Mouse (Mus musculus) cerebellum, adult 11 months (tissue): ENCODE data around the gene Zbtb40.

ENCODE experiments used
- DNase-seq: peaks from one replicate; pipeline ENCODE4 v3.0.0; 2022

Zbtb40 gene

DNA sequence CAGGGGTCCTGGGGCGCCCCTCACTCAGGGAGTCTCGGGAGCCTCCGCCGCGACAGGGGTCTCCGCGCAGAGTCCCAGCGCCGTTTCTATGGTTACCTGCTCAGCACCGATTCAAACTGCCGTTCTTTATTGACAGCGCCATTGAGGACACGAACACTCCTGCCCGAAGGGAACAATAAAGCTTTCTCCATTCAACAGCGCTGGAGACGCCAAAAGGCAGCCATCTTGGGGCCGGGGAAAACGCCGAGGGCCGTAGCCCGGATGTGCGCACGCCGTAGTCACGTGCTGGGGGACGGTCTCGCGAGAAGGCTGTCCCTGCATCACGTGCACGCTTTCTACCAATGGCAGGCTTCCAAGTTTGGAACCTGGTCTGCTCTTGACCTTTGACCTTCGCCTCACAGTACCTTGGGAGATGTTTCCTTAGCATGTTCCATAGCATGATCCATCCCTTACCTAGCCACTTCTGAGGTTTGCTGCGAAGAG is at the start of gene Zbtb40:
TSS of gene Zbtb40 (minus strand) at position 252 of the 483 bp plus-strand sequence.
- peak; percentile 93 for DNase-seq

DNA sequence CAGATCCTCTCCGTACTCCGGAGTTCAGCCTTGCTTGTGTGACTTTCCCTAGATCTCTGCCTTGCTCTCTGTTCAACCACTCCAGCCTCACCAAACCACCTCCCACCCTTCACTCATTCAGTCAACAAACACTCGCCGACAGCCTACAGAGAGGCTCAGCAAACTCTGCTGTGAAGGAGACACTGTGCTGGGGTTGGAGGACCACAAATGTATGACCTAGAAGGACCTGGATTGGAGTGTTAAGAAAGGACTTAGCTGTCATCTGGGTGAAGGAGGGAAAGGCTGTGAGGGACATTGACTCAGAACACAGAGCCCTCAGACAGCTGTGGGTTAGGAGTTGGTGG is 49.4 kb upstream of the Zbtb40 start:
- DNase-seq = no peak

DNA sequence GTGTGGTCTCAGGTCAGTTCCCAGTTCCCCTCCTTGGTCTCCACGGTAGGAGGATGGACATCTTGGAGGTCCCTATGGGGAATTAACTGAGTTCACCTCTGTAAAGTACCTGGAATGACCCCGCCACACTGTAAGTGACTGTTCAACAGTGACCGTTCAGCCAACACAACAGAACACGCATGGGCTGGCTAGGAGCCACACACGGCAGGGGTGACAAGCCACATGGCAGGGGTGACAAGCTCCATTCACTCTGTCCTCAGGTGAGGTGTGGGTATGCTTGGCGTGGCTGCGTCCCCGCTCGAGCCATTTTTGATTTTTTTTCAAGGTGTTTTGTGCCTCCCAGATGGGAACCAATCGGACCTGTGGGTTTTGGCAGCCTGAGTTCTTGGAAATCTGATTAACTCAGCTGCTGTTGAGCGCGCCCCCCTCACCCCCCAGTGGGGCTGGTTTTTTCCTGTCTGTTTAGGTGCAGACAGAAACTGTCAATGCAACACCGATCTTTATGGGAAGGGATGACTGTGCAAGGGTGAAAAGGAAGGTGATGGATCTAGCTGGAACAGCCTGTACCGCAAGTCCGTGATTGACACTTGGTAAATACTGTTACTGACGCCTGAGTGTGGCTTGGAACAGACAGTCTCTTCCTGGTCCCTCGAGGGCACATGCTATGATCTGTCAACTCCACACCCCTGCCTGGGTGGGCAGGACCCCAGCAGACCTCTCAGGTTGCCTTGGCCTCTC is 48.8 kb upstream of the Zbtb40 start:
- no peak for DNase-seq

DNA sequence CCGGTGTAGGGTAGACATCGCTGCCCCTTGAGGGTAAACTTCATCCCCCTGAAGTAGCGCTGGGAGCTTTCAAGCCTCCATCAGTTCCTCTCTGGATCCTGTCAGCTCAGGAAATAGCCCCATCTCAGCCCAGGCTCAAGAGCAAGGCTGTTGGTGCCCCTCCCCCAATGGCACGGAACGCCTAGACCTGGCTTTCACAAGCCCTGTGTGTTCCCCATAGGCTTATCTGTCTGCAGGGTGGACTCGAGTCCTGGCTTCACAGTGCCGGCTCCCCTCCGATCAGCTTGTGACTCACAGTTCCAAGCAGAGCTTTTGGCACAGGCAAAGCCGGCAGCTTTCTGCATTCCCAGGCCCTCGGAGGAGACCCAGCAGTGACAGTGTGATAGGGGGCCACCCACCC is 47.8 kb upstream of the Zbtb40 start:
- DNase-seq = no peak

DNA sequence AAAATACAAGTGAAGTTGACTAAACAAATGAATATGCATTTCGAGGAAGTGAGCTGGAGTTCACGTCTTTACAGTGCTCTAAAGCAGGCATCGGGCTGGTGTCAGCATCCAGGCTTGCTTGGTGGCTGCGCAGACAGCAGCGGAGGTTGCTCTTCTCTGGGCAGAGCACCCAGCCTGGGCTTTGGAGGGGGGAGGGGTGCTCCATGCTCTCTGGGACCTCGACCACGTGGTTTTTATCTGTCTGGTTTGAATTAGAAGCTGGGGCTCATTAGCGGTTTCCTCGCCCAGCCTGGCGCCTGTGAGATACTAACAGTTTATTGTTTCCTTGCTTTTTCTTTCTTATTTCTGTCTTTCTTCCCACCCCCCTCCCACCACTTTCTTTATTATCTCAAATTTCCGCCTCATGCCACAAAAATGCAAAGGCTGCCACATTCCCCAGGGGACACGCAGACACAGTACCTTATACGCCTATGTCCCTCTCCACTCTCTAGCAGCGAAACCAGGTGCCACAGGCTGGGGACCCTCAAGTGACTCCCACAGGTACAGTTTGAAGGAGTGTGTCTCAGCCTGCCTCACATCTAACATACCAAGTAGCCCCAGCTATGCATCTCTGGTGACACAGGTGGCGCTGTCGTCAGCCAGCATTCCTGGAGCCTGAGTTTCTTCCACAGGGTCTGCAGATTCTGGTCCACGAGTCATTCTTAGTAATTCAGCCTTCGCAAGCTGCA is 36.6 kb upstream of the Zbtb40 start:
- DNase-seq = no peak

DNA sequence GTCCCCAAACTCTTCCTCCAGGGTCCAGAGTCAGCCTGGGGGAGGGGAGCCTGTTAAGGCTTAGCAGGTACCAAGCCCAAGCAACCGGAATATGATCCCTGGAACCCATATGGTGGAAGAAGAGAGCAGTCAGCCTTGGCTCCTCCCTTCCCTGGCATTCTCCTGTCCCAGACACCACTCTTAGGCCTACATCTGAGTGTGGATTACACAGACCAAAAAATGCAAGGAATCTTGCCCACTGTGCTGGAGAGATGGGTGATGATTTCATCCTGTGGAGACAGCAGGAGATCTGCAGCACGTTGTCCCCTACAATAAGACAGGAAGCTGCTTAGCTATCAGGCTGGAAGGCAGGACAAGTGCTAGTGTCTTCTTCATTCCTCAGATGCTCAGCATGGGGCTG is 34.3 kb upstream of the Zbtb40 start:
- DNase-seq = no peak

DNA sequence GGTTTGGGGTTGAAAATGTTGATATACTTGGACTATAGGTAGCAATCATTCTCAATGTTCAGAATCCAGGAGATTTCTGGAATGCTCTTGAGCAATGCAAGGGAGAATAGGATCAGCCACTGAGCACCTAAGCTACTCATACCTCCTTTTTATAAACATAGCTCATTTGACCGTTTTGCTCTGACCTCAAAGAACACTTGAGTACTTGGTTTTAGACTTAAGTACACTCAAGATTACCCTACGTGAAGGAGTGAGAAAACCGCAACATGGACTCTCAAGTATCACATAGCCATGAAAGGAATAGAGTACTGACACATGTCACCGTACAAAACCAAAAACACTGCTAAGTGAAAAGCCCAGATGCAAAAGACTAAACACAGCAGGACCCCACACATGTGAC is 32.8 kb upstream of the Zbtb40 start:
- no peak for DNase-seq

DNA sequence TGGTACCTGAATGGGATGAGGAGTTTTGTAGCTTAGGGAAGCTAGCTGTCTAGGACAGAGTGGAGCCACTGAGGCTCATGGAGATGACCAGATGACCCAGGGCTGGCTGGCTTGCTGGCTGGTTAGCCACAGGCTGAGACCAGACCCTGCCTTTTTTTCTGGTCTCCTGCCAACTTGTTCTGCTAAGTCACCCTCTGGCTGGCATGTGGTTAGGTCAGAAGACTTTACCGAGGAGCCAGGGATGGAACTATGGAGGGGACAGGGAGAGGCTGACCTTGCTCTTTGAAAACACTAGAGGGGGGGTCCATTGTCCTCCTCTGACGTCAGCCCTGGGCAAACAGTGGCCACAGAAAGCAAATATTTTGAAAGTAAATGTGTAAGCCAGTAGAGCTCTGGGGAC is 28.6 kb upstream of the Zbtb40 start:
- no peak for DNase-seq

DNA sequence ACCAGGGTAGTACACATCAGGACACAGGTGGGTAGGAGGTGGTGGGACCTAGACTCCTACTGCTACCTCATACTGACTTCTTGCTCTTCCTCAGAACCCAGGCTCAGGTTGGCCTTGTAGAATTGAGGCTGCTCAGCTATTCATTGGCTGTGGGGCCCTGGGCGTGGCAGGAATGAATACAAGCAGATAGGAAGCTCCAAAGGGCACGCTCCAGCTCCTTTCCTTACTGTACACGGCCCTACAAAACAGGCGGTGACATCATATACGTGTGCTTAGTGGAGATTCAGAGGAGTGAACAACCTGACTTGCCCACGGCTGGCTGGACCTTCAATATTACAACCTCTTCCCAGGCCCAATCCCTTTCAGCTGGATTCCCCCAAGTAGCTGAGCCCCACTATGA is 22.6 kb upstream of the Zbtb40 start:
- DNase-seq = no peak

DNA sequence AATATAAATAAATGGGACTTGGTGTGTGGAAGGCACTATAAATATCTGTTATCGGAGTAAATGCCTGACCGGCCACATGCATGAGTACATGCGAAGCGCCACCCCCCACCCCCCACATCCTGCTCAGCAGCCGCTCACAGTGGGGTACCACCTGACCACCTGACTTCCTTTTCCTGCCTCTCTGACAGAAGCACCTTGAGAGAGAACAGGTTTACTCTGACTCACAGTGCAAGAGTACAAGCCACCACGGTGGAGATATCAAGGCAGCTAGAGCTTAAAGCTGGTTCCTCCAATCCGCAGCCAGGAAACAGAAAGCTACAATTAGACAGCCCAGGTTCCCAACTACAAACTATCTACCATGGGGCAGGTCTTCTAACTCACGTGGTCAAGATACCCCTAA is 19.9 kb upstream of the Zbtb40 start:
- DNase-seq = no peak

DNA sequence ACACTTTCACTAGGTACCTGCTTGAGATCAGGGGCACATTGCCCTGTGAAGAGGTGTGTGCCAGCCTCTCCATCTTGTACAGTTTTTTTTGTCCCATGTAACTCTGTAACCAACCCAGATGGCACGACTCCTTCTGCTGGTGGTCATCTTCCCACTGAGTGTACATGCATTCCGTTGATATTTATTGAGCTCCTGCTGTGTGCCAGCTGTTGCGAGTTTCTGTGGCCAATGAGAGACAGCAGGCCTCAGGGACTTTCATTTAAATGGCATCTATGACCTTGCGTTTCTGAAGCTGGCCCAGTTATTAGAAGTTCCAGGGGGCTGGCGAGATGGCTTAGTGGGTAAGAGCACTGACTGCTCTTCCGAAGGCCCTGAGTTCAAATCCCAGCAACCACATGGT is 17.2 kb upstream of the Zbtb40 start:
- peak; percentile 30 for DNase-seq

DNA sequence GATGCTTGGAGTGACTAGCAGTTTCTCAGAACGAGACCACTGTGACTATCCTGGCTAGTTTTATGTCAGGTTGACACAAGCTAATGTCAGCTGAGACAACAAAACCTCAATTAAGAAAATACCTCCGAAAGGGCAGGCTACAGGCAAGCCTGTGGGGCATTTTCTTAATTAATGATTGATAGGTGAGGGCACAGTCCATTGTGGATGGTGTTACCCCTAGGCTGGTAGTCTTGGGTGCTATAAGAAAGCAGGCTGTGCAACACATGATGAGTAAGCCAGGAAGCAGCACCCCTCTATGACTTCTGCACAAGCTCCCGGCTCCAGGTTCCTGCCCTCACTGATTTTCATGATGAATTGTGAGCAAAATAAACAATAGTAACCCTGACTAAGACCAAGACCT is 6.3 kb upstream of the Zbtb40 start:
- DNase-seq = no peak

DNA sequence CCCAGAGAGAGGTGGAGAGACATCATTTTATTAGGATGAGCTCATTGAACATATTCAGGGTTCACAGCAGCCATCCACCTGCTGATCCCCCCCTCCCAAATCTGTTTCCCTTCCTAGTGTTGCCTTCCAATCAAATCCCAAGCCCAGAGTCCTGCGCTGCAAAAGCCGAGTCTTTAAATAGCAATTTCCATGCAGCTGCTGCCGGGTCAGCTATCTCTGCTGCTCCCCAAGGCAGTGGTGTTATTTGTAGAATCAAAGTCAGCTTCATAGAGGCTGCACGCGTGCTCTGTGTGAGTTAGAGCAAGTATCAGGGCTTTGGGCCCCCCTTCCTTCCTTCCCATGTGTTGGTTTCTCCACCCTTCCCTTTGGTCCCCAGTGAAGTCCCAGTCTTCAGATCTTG is 5.2 kb upstream of the Zbtb40 start:
- no peak for DNase-seq

DNA sequence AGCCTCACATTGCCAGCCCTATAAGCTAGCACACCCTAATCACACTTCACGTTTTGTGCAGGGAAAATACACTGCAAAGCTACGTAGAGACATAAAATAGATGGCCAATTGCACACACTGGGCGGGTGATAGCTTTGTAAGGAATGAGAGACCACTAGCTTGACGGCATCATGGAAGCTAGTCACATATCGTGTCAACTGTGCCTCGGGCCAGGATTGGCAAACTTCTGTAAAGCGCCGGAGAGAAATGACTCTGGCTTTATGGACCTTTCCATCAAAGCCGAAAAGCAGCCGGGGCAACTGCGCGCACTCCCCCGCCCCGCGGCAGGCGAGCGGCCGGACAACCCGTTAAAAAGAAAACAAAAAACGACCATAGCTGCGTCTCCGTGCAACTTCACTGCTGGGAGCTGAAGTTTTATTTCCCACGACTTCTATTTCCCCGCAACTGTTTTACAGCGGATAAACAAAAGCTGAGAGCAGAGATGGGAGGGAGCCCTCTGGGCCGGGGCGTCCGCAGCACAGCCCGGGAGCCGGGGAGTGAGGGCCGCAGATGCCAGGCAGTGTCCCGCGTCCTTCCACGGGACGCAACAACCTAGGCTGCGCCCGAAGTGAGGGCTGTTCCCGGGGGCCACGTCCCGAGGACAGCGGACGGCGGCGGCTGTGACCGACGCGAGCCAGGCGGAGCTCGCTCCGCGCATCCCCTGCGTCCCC is 606 bp downstream of the Zbtb40 start:
- DNase-seq = no peak

DNA sequence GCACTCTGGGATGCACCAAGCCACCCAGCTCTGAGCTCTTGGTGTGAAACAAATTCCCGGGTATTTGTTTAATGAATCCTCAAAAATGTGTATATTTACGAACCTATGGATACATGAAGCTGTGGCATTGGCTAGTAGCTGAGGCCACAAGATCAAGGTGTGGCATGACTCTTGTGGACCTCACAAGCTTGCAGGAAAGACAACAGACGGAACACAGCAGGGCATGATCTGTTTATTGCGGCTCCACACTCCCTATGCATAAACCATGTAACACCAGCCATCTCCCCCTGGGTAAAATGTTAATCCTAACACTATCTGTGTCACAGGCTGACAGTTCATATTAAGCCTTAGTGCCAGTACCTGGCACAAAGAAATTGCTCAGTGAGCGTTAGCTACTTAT is 2.5 kb downstream of the Zbtb40 start:
- DNase-seq = no peak

DNA sequence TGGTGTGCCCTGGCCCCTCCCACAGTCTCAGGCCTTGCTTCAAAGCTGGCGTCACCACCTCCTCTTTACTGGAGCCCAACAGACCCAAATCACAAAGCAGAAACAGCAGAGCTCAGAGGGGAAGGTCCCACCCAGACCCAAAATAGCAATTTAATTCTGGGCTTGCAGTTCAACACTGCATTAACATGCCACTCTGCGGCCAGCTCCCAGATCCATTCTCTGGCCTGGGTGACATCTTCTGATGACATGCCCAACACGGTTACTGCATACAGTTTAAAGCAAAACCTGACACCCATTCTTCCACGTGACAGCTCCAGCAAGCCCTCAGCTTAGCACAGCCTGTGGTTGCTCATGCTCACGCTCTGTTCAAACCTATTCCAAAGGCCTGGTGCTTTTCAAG is 4.1 kb downstream of the Zbtb40 start:
- no peak for DNase-seq

DNA sequence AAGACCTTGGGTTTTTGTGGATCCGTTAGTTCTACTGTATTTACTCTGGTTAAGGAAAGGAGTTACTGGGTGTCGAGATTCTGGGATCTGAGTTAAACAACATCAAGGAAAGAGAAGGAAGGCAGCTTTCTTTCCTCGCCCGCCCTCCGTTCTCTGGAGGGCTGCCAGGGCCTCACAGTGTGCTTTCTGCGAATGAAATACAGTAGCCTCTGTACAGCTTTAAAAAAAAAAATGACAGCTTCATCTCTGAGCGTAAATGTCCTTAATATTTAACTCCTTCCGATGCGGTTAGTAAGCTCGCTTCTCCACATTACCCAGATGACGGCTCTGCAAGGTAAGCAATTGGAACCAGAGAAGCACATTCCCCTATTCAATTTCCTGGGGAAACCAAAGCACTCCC is 4.8 kb downstream of the Zbtb40 start:
- DNase-seq = no peak

DNA sequence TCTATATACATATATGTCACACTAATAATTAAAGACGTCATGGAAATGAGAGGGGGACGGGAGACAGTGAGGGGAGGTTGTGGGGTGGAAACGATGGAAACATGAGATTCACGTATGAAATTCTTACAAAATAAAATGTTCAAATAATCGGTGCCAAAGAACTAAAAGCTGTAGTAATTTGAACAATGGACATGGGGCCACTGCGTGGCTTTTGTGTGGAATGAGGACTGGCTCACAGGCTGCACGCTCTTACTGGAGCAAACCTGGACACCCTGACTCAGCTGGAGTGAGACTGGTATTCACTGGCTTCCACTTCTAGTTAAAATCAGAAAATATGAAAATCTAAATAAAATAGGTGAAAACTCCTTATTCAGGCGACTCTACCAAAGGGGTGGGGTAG is 6.6 kb downstream of the Zbtb40 start:
- DNase-seq = no peak

DNA sequence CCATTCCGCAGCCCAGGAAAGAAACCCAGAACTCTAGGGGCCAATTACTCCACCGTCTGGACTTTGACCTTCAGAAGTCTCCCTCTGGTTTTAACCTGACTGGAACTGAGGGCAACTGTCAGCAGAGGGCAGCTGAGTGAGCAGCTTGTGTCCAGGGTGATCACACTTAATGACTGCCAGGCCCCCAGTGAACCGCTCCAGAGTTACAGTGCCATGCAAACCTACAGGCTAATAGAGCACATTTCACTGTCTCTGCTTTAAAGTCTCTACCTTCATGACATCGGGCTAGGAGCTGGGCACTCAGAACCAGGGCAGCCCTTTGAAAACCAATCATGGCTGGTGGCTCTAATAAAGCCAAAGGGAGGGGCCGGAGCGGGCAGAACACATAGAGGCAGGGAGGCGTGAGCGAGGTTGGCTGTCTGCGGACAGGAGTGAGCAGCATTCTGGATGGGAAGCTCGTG is 7.4 kb downstream of the Zbtb40 start:
- DNase-seq = no peak

DNA sequence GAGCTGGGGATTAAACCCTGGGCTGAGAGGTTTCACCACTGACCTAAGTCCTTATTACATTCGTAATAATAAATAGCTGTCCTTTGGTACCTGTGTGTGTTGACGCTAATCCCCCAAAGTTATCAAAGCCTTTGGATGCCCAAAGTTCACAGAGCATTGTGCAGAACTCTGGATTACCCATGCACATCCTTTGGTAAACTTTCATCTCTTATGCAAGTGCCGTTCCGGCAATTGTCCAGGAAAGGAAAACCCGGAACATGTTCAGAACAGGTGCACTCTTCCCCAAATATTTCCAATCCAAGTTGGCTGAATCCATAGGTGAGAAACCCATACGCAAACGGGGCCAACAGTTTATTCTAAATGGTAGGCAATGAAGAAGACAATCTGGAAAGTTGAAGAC is 9.2 kb downstream of the Zbtb40 start:
- no peak for DNase-seq

DNA sequence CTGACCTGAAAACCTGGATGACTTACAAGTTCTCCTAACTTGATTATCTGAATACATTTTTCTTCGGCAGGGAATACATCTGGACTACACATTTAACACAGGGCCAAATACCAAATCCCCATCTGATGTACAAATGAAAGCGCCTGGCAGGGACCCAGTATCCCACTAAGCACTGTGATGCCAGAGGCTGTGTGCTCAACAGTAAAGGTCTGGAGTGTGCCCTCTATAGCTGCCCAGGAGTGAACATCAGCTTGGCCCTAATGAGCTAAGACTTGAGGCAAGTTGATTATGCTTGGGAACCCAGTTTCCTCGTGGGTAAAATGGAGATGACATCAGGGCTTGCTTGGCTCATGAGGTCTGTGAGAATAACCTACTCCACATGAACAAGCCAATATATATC is 10.1 kb downstream of the Zbtb40 start:
- no peak for DNase-seq

DNA sequence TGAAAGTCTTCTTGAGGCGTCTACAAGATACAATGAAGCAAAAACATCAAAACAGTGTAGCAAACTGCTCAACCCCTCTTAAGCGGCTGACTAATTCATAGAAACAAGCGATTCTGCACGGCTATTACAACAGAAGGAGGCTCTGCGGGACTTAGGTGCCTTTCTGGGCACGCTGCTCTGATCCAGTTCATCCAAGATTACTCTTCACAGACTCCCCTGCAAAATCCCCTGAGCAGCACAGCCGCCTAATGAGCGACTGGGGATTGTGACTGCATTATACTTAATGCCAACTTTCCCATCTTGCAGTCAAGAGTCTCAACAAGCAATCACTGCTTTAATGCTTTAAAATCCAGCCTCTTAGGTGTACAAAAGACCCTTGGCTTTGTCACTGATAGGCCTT is 10.5 kb downstream of the Zbtb40 start:
- DNase-seq = peak; percentile 55

DNA sequence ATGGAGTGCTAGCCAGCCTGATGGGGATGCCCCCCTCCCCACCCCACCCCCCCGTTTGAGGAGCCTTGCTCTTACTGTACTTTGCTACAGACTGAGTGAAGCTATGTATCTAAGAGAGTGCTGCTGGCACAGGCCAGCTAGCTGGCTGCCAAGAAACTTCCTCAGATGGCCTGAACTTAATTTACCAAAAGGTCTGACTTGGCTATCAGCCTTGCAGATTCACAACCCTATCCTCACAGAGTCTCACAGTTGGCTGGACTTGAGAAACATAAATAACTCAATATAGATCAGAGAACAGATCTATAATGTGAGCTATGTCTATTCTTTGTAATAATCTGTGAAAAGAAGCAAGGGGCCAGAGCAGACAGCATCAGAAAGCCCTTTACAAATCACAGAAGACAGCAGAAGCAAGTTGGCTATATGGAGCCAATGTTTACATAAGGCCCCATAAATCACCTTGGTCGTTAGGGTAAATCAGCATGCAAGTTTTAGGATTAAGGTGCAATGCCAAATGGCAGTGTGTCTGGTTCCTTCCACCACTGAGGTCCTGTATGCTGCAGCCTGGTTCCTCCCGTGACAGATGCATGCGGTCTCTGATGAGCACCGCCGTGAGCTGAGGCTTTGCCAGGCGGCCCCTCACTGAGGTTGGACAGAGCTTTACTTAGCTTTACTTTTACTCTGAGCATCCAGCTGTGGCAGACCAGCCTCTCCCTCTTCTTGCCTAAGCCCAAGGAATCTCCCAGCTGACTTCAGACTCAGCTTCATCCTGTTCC is 15.3 kb downstream of the Zbtb40 start:
- DNase-seq = no peak
